Mouse (Mus musculus): ENCODE results near the gene Slc26a10.

Gene Slc26a10

DNA sequence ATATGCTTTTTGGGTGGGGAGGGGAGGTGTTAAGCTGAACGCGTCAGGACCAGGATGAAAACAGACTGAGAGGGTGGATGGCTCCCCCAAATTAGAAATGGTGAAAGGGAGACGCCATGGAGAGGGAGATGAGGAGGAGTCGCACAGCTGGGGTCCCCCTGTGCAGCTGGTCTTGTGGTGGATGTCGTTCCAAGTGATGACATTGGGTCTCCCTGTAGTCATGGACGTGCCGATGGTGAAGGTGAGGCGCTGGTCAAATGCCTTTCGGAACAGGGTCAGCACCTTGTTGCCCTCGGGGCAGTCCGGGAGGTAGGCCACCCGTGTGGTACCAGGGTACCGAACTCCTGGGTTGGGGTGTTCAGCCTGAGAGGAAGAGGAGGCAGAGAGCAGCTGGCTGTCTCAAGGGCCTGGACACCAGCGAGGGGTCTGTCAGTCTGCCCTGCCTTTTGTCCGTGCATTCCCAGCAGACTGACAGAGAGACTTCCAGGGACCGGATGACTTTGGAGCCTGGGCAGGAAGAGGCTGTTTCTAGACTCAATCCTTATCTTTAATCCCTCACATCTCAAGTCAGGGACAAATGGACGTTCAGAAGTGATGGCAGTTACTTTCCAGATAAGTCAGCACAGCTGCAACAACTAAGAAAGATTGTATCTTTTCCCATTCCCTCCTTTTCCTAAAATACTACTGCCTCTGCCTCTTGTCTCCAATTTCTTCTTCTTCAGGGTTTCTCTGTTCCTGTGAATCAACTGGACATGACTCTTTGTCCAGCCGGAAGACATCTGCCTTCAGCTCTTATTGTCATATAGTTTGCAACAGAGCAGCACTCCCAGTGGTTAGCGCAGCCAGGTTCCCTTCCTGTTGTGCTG lies 11.0 kb upstream of the Slc26a10 start:
- TF ChIP-seq GATA4 (IDR thresholded peaks at IDR 0.05; ENCODE audit: insufficient replicate concordance, low read length): 0 out of 2 replicates have a peak, but pooled peaks have one; percentile 33

- no peak for TF ChIP-seq GATA4 (IDR thresholded peaks at IDR 0.05; ENCODE audit: insufficient replicate concordance, low read length)
Observed at GRCm38 (mm10) chr10:127190398-127191190, 10.1 kb upstream of the Slc26a10 start.

GRCm38 (mm10) chr10:127189651-127190381 lies 9.4 kb upstream of the Slc26a10 start, which contains the start of gene Arhgef25:
Gene Arhgef25 (minus strand): TSS chr10:127190083.
- no peak for TF ChIP-seq GATA4 (IDR thresholded peaks at IDR 0.05; ENCODE audit: insufficient replicate concordance, low read length)

- no peak for TF ChIP-seq GATA4 (IDR thresholded peaks at IDR 0.05; ENCODE audit: insufficient replicate concordance, low read length)
Observed at GRCm38 (mm10) chr10:127189116-127189650, 8.7 kb upstream of the Slc26a10 start.

- TF ChIP-seq GATA4 (IDR thresholded peaks at IDR 0.05; ENCODE audit: insufficient replicate concordance, low read length): no peak
Observed at GRCm38 (mm10) chr10:127188465-127189115, 8.1 kb upstream of the Slc26a10 start.

- no peak for TF ChIP-seq GATA4 (IDR thresholded peaks at IDR 0.05; ENCODE audit: insufficient replicate concordance, low read length)
Observed at GRCm38 (mm10) chr10:127188079-127188453, 7.6 kb upstream of the Slc26a10 start.

DNA sequence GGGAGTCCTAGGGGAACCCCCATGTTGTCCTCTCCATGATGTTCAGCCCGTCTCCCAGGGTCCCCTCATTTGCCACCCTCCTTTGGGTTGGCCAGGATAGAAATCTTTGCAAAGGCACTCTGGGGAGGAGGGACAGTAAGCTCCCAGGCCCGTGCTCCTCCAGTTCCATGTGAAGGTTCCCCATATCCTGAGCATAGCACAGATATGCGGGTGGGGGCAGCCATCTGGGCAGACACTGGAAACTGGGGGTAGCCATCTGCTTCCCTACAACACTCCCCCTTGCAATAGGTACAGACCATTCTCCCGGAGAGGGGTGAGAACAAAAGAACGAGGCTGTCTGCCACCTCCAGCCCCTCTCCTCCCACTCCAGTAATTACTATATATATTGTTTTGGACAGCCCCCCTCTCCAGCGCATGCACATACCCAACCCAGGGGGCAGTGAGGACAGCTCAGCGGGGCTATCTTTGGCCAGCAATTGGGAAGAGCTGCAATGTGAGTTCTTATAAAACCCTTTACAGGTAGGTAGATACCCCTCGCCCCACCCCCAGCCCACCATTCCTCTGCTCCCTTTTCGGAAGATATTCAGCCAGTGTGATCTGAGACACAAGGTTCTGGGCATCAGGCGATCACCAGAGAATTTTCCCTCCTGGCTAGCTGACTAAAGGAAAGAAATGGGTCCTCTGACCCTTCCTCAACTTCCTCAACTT lies 7.1 kb upstream of the Slc26a10 start:
- no peak for TF ChIP-seq GATA4 (IDR thresholded peaks at IDR 0.05; ENCODE audit: insufficient replicate concordance, low read length)

DNA sequence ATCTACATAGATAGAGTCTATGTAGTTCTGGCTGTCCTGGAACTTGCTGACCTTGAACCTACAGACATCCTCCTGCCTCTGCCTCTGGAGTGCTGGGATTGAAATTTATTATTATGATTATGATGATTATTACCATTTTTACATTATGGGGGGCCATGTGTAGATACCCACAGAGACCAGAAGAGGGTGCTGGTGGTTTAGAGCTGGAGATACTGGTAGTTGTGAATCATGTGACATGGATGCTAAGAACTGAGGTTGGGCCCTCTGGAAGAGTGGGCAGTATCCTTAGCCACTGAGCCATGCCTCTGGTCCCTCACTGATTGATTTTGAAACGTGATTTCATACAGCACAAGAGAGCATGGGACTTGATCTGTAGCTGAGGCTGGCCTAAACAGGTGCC lies 6.0 kb upstream of the Slc26a10 start:
- no peak for TF ChIP-seq GATA4 (IDR thresholded peaks at IDR 0.05; ENCODE audit: insufficient replicate concordance, low read length)

DNA sequence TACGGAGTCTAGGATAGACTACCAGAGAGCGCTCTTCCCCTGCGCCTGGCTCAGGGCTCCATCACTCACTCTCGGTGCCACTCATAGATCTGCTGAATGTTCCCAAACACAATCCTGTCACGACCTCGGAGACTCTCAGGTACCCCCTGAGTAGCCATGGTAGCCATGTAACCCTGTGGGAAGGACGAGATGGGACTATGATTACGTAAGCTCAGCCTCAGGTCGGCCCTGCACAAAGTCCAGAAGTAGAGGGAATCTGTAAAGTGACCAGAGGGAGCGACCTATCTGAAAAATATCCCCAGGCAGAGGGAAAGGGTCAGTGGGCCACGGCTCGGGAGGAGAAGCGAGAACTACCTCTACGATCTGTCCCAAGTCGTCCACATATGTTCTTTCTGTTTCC lies 5.1 kb upstream of the Slc26a10 start:
- TF ChIP-seq GATA4 (IDR thresholded peaks at IDR 0.05; ENCODE audit: insufficient replicate concordance, low read length): no peak

- no peak for TF ChIP-seq GATA4 (IDR thresholded peaks at IDR 0.05; ENCODE audit: insufficient replicate concordance, low read length)
Observed at GRCm38 (mm10) chr10:127185101-127185500, 4.7 kb upstream of the Slc26a10 start.

- no peak for TF ChIP-seq GATA4 (IDR thresholded peaks at IDR 0.05; ENCODE audit: insufficient replicate concordance, low read length)
Observed at GRCm38 (mm10) chr10:127183759-127184158, 3.3 kb upstream of the Slc26a10 start.

DNA sequence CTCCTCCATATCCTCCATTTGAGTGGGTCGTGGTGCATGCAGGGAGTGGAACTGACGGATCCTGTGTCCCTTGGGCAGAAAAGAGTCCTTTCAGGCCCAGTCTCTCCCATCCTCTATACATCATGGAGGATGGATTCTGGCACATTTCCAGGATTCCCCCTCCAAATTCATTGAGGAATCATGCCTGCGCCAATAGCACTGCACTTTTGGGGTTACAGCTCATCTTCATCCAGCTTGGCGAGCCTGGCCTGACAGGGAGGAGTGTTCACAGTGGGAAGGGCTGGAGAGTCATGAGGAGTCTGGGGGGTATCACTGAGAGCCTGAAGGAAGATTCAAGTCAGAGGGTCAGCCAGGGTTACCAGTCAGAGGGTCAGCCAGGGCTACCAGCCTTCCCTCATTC lies 2.2 kb upstream of the Slc26a10 start:
- no peak for TF ChIP-seq GATA4 (IDR thresholded peaks at IDR 0.05; ENCODE audit: insufficient replicate concordance, low read length)

DNA sequence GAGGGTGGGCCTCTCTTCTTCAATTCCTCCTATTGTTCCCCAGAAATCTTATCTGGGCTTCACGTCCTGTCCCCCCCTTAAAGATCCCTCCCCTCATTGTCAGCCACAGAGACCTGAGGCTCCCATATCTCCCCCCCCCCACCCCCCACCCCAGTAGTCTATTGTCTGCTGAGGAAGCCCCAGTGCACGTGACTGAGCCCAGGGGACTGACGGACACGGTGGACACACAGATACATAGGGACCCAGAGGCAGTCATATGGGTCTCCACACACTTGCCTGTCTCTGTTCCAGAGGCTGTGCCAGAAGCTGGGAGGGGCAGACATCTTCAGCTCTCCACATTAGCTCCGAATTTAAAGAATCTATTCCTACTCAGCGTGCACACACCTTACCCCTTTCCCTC lies 1.1 kb upstream of the Slc26a10 start:
- peak; percentile 43; the same call in 1 of the 2 replicates for TF ChIP-seq GATA4 (IDR thresholded peaks at IDR 0.05; ENCODE audit: insufficient replicate concordance, low read length)

GRCm38 (mm10) chr10:127180695-127181047 lies 226 bp upstream of the Slc26a10 start:
- TF ChIP-seq GATA4 (IDR thresholded peaks at IDR 0.05; ENCODE audit: insufficient replicate concordance, low read length): no peak
